Mouse (Mus musculus): Measurements from ENCODE around the gene Galnt15. TPM values are rescaled to one million over a fixed set of nuclear protein-coding genes. Genes with fewer than 3 reads are reported as not detected.

Galnt15 gene
- polyA plus RNA-seq, 1 experiment, result 3.5 TPM

DNA sequence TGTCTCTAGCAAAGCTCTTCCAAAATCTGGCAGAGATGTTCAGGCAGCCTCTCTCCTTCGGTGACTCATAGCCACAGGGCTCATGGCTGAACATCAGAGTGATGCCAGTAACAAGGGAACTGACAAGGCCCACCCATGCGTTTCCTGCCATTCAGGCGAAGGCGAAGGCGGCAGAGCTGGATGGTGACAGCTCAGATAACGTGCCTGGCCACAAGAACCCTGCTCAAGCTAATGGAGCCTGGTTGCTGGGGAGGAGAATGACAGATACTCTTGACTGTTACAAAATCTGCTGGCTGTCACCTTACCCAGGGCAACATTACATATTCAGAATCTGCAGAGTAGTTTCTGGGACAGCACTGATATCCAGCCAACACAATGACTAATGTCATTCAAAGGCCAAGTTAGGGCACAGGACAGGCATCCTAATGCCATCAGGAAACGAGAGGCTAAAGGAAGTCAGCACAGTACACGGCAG is 44.5 kb downstream of the Galnt15 start:
- 13% methylated on average over 8 of the region's 8 CpGs for WGBS
- no peaks in the 10 kb centered on the region for H3K4me1 ChIP-seq (ENCODE audit: control insufficient read depth, insufficient read depth, low read length)
- TF ChIP-seq POLR2A (IDR thresholded peaks at IDR 0.05; ENCODE audit: borderline replicate concordance, control insufficient read depth, low read depth, low read length) (no peak), CTCF (IDR thresholded peaks at IDR 0.05; ENCODE audit: control insufficient read depth, insufficient read depth, low read length) (no peak)
- H3K27ac ChIP-seq (ENCODE audit: control insufficient read depth, insufficient read depth, low read depth, low read length, poor library complexity), result no peak overlapping the region
- H3K4me3 ChIP-seq (replicated peaks; ENCODE audit: control insufficient read depth, low read depth, low read length), result no peak overlapping the region

GRCm38 (mm10) chr14:32073901-32074300 is 45.1 kb downstream of the Galnt15 start:
- no peak overlapping the region for H3K27ac ChIP-seq (ENCODE audit: control insufficient read depth, insufficient read depth, low read depth, low read length, poor library complexity)
- TF ChIP-seq POLR2A (IDR thresholded peaks at IDR 0.05; ENCODE audit: borderline replicate concordance, control insufficient read depth, low read depth, low read length), result no peak
- no peak for TF ChIP-seq CTCF (IDR thresholded peaks at IDR 0.05; ENCODE audit: control insufficient read depth, insufficient read depth, low read length)
- no peak overlapping the region for H3K4me3 ChIP-seq (replicated peaks; ENCODE audit: control insufficient read depth, low read depth, low read length)
- WGBS, result 66% methylated on average over 7 of the region's 7 CpGs
- no peaks in the 10 kb centered on the region for H3K4me1 ChIP-seq (ENCODE audit: control insufficient read depth, insufficient read depth, low read length)

DNA sequence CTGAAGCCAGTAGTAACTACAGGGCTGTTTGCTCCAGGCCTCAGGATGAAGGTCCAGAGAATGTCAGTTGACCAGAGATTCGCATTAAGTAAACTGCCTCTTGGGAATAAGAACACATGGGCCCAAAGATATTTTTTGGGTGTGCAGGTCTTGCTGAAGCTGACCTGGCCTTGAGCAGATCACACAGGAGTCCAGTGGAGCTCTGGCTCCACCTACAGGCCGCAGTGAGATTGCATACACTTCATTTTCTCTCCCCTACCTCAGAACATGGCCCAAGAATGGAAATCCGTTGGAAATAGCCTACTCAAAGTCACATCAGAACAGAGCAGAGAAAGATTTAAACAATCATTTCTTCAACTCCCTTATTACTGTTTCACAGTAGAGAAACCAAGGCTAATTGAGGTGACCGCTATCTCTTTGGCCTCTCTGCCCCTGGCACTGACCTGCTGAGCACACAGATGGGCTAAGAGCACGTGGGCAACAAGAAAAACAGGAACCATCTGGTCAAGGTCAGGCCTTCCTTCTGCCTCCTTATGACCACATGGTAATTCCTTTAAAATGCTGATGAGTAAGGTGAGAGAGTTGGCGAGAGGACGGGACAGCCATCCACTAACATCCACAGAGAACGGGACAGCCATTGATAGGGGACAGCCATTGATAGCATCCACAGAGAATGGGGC is 48.2 kb downstream of the Galnt15 start:
- H3K4me3 ChIP-seq (replicated peaks; ENCODE audit: control insufficient read depth, low read depth, low read length), result no peak overlapping the region
- WGBS, result 38% methylated on average over 8 of the region's 8 CpGs
- TF ChIP-seq POLR2A (IDR thresholded peaks at IDR 0.05; ENCODE audit: borderline replicate concordance, control insufficient read depth, low read depth, low read length) (no peak), CTCF (IDR thresholded peaks at IDR 0.05; ENCODE audit: control insufficient read depth, insufficient read depth, low read length) (peak; percentile 98)
- no peaks in the 10 kb centered on the region for H3K4me1 ChIP-seq (ENCODE audit: control insufficient read depth, insufficient read depth, low read length)
- H3K27ac ChIP-seq (ENCODE audit: control insufficient read depth, insufficient read depth, low read depth, low read length, poor library complexity), result no peak overlapping the region

GRCm38 (mm10) chr14:32081026-32081425 is 52.2 kb downstream of the Galnt15 start:
- Histone ChIP-seq H3K27ac (ENCODE audit: control insufficient read depth, insufficient read depth, low read depth, low read length, poor library complexity) (no peak overlapping the region), H3K4me1 (ENCODE audit: control insufficient read depth, insufficient read depth, low read length) (no peaks in the 10 kb centered on the region), H3K4me3 (replicated peaks; ENCODE audit: control insufficient read depth, low read depth, low read length) (no peak overlapping the region)
- 86% methylated on average over 10 of the region's 10 CpGs for WGBS
- TF ChIP-seq CTCF (IDR thresholded peaks at IDR 0.05; ENCODE audit: control insufficient read depth, insufficient read depth, low read length) (no peak), POLR2A (IDR thresholded peaks at IDR 0.05; ENCODE audit: borderline replicate concordance, control insufficient read depth, low read depth, low read length) (no peak)

GRCm38 (mm10) chr14:32082891-32083290 is 54.1 kb downstream of the Galnt15 start:
- H3K27ac ChIP-seq (ENCODE audit: control insufficient read depth, insufficient read depth, low read depth, low read length, poor library complexity), result no peak overlapping the region
- WGBS, result 94% methylated on average over 6 of the region's 6 CpGs
- no peak overlapping the region for H3K4me3 ChIP-seq (replicated peaks; ENCODE audit: control insufficient read depth, low read depth, low read length)
- no peaks in the 10 kb centered on the region for H3K4me1 ChIP-seq (ENCODE audit: control insufficient read depth, insufficient read depth, low read length)
- TF ChIP-seq CTCF (IDR thresholded peaks at IDR 0.05; ENCODE audit: control insufficient read depth, insufficient read depth, low read length) (no peak), POLR2A (IDR thresholded peaks at IDR 0.05; ENCODE audit: borderline replicate concordance, control insufficient read depth, low read depth, low read length) (no peak)

GRCm38 (mm10) chr14:32083466-32083865 is 54.7 kb downstream of the Galnt15 start:
- no peak for TF ChIP-seq CTCF (IDR thresholded peaks at IDR 0.05; ENCODE audit: control insufficient read depth, insufficient read depth, low read length)
- TF ChIP-seq POLR2A (IDR thresholded peaks at IDR 0.05; ENCODE audit: borderline replicate concordance, control insufficient read depth, low read depth, low read length), result no peak
- 89% methylated on average over 2 of the region's 2 CpGs for WGBS
- no peak overlapping the region for H3K4me3 ChIP-seq (replicated peaks; ENCODE audit: control insufficient read depth, low read depth, low read length)
- no peak overlapping the region for H3K27ac ChIP-seq (ENCODE audit: control insufficient read depth, insufficient read depth, low read depth, low read length, poor library complexity)
- H3K4me1 ChIP-seq (ENCODE audit: control insufficient read depth, insufficient read depth, low read length), result no peaks in the 10 kb centered on the region

GRCm38 (mm10) chr14:32084761-32085485 is 56.1 kb downstream of the Galnt15 start, which contains the start of gene Oxnad1:
Oxnad1 (plus strand) TSS chr14:32085374.
- 2% methylated on average over 22 of the region's 22 CpGs for WGBS
- no peaks in the 10 kb centered on the region for H3K4me1 ChIP-seq (ENCODE audit: control insufficient read depth, insufficient read depth, low read length)
- TF ChIP-seq POLR2A (IDR thresholded peaks at IDR 0.05; ENCODE audit: borderline replicate concordance, control insufficient read depth, low read depth, low read length) (no peak), CTCF (IDR thresholded peaks at IDR 0.05; ENCODE audit: control insufficient read depth, insufficient read depth, low read length) (no peak)

GRCm38 (mm10) chr14:32085486-32086201 is 56.9 kb downstream of the Galnt15 start, which contains the start of gene Dph3:
Dph3 (minus strand) TSS chr14:32085729.
- Histone ChIP-seq H3K27ac (ENCODE audit: control insufficient read depth, insufficient read depth, low read depth, low read length, poor library complexity) (peak within 1 kb of the TSS; percentile 84), H3K4me3 (replicated peaks; ENCODE audit: control insufficient read depth, low read depth, low read length) (peak within 1 kb of the TSS; percentile 95), H3K4me1 (ENCODE audit: control insufficient read depth, insufficient read depth, low read length) (no peaks in the 10 kb centered on the region)
- TF ChIP-seq CTCF (IDR thresholded peaks at IDR 0.05; ENCODE audit: control insufficient read depth, insufficient read depth, low read length) (peak; percentile 48; the same call in 1 of the 2 replicates), POLR2A (IDR thresholded peaks at IDR 0.05; ENCODE audit: borderline replicate concordance, control insufficient read depth, low read depth, low read length) (peak; percentile 80; the same call in 1 of the 2 replicates)
- under 1% methylated on average over 43 of the region's 43 CpGs for WGBS

More at GRCm38 (mm10) chr14:32084761-32085485, 56.1 kb downstream of the Galnt15 start, which contains the start of gene Oxnad1:
- peak within 1 kb of the TSS; percentile 84 for H3K27ac ChIP-seq (ENCODE audit: control insufficient read depth, insufficient read depth, low read depth, low read length, poor library complexity)
- H3K4me3 ChIP-seq (replicated peaks; ENCODE audit: control insufficient read depth, low read depth, low read length), result peak within 1 kb of the TSS; percentile 95

Data from bone marrow, adult 2 months (tissue).